Mouse (Mus musculus) C2C12 (cell line): Measurements from ENCODE around the gene Gm13275.

Experiments
- CEBPB ChIP-seq: IDR thresholded peaks from one replicate; pipeline ENCODE4 v1.6.1; 2011; ENCODE audit warnings: low read depth, mild to moderate bottlenecking, control low read depth, moderate library complexity
- CTCF ChIP-seq: IDR thresholded peaks from one replicate; pipeline ENCODE4 v1.5.1; 2011; ENCODE audit not compliant: control insufficient read depth, insufficient read depth, insufficient read length
- MAX ChIP-seq: IDR thresholded peaks from one replicate; pipeline ENCODE4 v1.6.1; 2011; ENCODE audit warnings: mild to moderate bottlenecking, control low read depth
- MYOD1 ChIP-seq: IDR thresholded peaks from one replicate; pipeline ENCODE4 v1.6.1; 2011; ENCODE audit warnings: low read depth; ENCODE audit not compliant: control insufficient read depth, insufficient read length
- MYOG ChIP-seq: IDR thresholded peaks from one replicate; pipeline ENCODE4 v1.6.1; 2011; ENCODE audit not compliant: control insufficient read depth, insufficient read length; ENCODE audit errors: extremely low read depth
- USF1 ChIP-seq: IDR thresholded peaks from one replicate; pipeline ENCODE4 v1.6.1; 2011; ENCODE audit warnings: low read depth, mild to moderate bottlenecking, control low read depth, moderate library complexity

- TF ChIP-seq CTCF (no peak), USF1 (no peak), CEBPB (no peak), MAX (no peak), MYOD1 (no peak), MYOG (no peak)
Measured at GRCm38 (mm10) chr4:88819659-88820058, 25.4 kb downstream of the Gm13275 start, which contains the start of gene Ifna11.
